Mouse (Mus musculus) CH12.LX (cell line): ENCODE results near the gene Cd200r3. TPM values are rescaled to one million over a fixed set of nuclear protein-coding genes. Genes with fewer than 3 reads are reported as not detected.

ENCODE experiments used
- DNase-seq: peaks from one replicate; pipeline ENCODE4 v3.0.0-alpha.2; 2013; ENCODE audit errors: extremely low read depth
- H3K27ac ChIP-seq: 2 replicates; pipeline ENCODE4 v1.5.1; 2012; ENCODE audit warnings: low read depth, mild to moderate bottlenecking, control low read depth, moderate library complexity; ENCODE audit not compliant: insufficient read depth
- H3K27me3 ChIP-seq: replicated peaks from 2 replicates; pipeline ENCODE3; 2012; ENCODE audit warnings: inconsistent platforms
- H3K36me3 ChIP-seq, 2 experiments: replicated peaks in 1 of 2; 2 replicates each; pipeline versions ENCODE3 to v1.6.1; 2012; ENCODE audit warnings: inconsistent platforms in 1 of 2, low read length in 1 of 2, mild to moderate bottlenecking in 1 of 2, mixed read lengths in 1 of 2, moderate library complexity in 1 of 2; ENCODE audit not compliant: control insufficient read depth in 1 of 2, insufficient read depth in 1 of 2
- H3K4me1 ChIP-seq, 2 experiments: 2 replicates each; pipeline ENCODE4 v1.6.1; 2012; ENCODE audit warnings: inconsistent platforms in 1 of 2, moderate library complexity in 1 of 2; ENCODE audit not compliant: insufficient read depth in 2 of 2, control insufficient read depth in 1 of 2
- H3K4me2 ChIP-seq: 2 replicates; pipeline ENCODE4 v1.6.1; 2012; ENCODE audit warnings: low read depth, mild to moderate bottlenecking, control low read depth; ENCODE audit not compliant: poor library complexity, insufficient read depth, severe bottlenecking
- H3K4me3 ChIP-seq, 3 experiments: fragments of 150-350 bp in 1 of 3; sonication (generic) in 1 of 3; replicated peaks in 1 of 3; 2 replicates each; pipeline versions ENCODE3 to v1.5.1; 2011 to 2012; ENCODE audit warnings: low read depth in 2 of 3, low read length in 2 of 3, mild to moderate bottlenecking in 2 of 3, moderate library complexity in 2 of 3, control low read depth in 1 of 3, improper control_type of control experiment in 1 of 3, inconsistent platforms in 1 of 3, mixed read lengths in 1 of 3; ENCODE audit not compliant: poor library complexity in 1 of 3
- H3K79me2 ChIP-seq: replicated peaks from 2 replicates; pipeline ENCODE4 v1.6.1; 2012; ENCODE audit warnings: mild to moderate bottlenecking, moderate library complexity; ENCODE audit not compliant: control insufficient read depth, poor library complexity, insufficient read depth, severe bottlenecking; ENCODE audit errors: extremely low read depth
- H3K9ac ChIP-seq: 2 replicates; pipeline ENCODE4 v1.6.1; 2012; ENCODE audit warnings: low read depth, mild to moderate bottlenecking, control low read depth, moderate library complexity; ENCODE audit not compliant: insufficient read depth
- H3K9me3 ChIP-seq: replicated peaks from 2 replicates; pipeline ENCODE3; 2012; ENCODE audit warnings: low read length, inconsistent platforms, mixed read lengths
- BHLHE40 ChIP-seq: IDR thresholded peaks from 2 replicates; pipeline ENCODE4 v1.6.1; 2011; ENCODE audit warnings: mild to moderate bottlenecking, low read depth, low read length, improper control_type of control experiment
- CHD2 ChIP-seq: IDR thresholded peaks from 2 replicates; pipeline ENCODE4 v1.6.1; 2011; ENCODE audit warnings: low read length, improper control_type of control experiment
- CTCF ChIP-seq, 2 experiments: IDR thresholded peaks in 1 of 2; conservative IDR thresholded peaks in 1 of 2; 2 replicates each; pipeline ENCODE4 v1.5.1; 2011 to 2012; ENCODE audit warnings: low read depth in 2 of 2, low read length in 2 of 2, improper control_type of control experiment in 1 of 2, inconsistent platforms in 1 of 2, mild to moderate bottlenecking in 1 of 2, moderate library complexity in 1 of 2
- E2F4 ChIP-seq: IDR thresholded peaks from 2 replicates; pipeline ENCODE4 v1.6.1; 2011; ENCODE audit warnings: low read depth, low read length, improper control_type of control experiment; ENCODE audit not compliant: insufficient replicate concordance
- EP300 ChIP-seq: IDR thresholded peaks from 2 replicates; pipeline ENCODE4 v1.6.1; 2011; ENCODE audit warnings: low read length, improper control_type of control experiment
- ETS1 ChIP-seq: conservative IDR thresholded peaks from 2 replicates; pipeline ENCODE4 v1.6.1; 2012; ENCODE audit warnings: low read depth, mild to moderate bottlenecking, inconsistent platforms, low read length, improper control_type of control experiment, moderate library complexity
- GABPA ChIP-seq: IDR thresholded peaks from 2 replicates; pipeline ENCODE4 v1.6.1; 2012; ENCODE audit warnings: low read depth, low read length, improper control_type of control experiment, inconsistent platforms; ENCODE audit not compliant: insufficient replicate concordance
- HCFC1 ChIP-seq: IDR thresholded peaks from 2 replicates; pipeline ENCODE4 v1.6.1; 2012; ENCODE audit warnings: low read depth, mild to moderate bottlenecking, inconsistent platforms, low read length, improper control_type of control experiment
- IRF4 ChIP-seq: IDR thresholded peaks from 2 replicates; pipeline ENCODE4 v1.6.1; 2014; ENCODE audit warnings: low read depth, mild to moderate bottlenecking, inconsistent platforms, low read length, improper control_type of control experiment
- JUN ChIP-seq: IDR thresholded peaks from 2 replicates; pipeline ENCODE4 v1.6.1; 2011; ENCODE audit warnings: low read depth, mild to moderate bottlenecking, low read length, improper control_type of control experiment, moderate library complexity; ENCODE audit not compliant: insufficient read depth
- JUND ChIP-seq: conservative IDR thresholded peaks from 2 replicates; pipeline ENCODE4 v1.6.1; 2011; ENCODE audit warnings: low read depth, low read length, improper control_type of control experiment
- KAT2A ChIP-seq: IDR thresholded peaks from 2 replicates; pipeline ENCODE4 v1.6.1; 2012; ENCODE audit warnings: low read length, improper control_type of control experiment, inconsistent platforms; ENCODE audit not compliant: insufficient replicate concordance
- MAX ChIP-seq: IDR thresholded peaks from 2 replicates; pipeline ENCODE4 v1.6.1; 2011; ENCODE audit warnings: low read length, improper control_type of control experiment
- MAZ ChIP-seq: IDR thresholded peaks from 2 replicates; pipeline ENCODE4 v1.6.1; 2012; ENCODE audit warnings: low read depth, mild to moderate bottlenecking, inconsistent platforms, low read length, improper control_type of control experiment, moderate library complexity
- MXI1 ChIP-seq: IDR thresholded peaks from 2 replicates; pipeline ENCODE4 v1.6.1; 2011; ENCODE audit warnings: mild to moderate bottlenecking, low read depth, low read length, improper control_type of control experiment
- PAX5 ChIP-seq: IDR thresholded peaks from 2 replicates; pipeline ENCODE4 v1.6.1; 2012; ENCODE audit warnings: low read length, inconsistent platforms, mixed read lengths
- POLR2AphosphoS2 ChIP-seq: IDR thresholded peaks from 2 replicates; pipeline ENCODE4 v1.6.1; 2011; ENCODE audit warnings: low read depth, low read length, improper control_type of control experiment
- RCOR1 ChIP-seq: conservative IDR thresholded peaks from 2 replicates; pipeline ENCODE4 v1.6.1; 2012; ENCODE audit warnings: low read depth, mild to moderate bottlenecking, inconsistent platforms, low read length, improper control_type of control experiment
- UBTF ChIP-seq: IDR thresholded peaks from 2 replicates; pipeline ENCODE4 v1.6.1; 2012; ENCODE audit warnings: low read depth, mild to moderate bottlenecking, inconsistent platforms, low read length, improper control_type of control experiment, moderate library complexity
- USF1 ChIP-seq: IDR thresholded peaks from 2 replicates; pipeline ENCODE4 v1.6.1; 2014; ENCODE audit warnings: low read depth, mild to moderate bottlenecking, inconsistent platforms, low read length, improper control_type of control experiment
- ZC3H11A ChIP-seq: IDR thresholded peaks from 2 replicates; pipeline ENCODE4 v1.6.1; 2012; ENCODE audit warnings: low read depth, mild to moderate bottlenecking, inconsistent platforms, low read length, improper control_type of control experiment
- ZMIZ1 ChIP-seq: IDR thresholded peaks from 2 replicates; pipeline ENCODE4 v1.6.1; 2012; ENCODE audit warnings: low read depth, mild to moderate bottlenecking, inconsistent platforms, low read length, improper control_type of control experiment
- dilution Hi-C: fragments of 300-500 bp; cut with MboI; formaldehyde crosslinking; loops from 2 replicates; pipeline ENCODE4 v1.14.3; 2020; ENCODE audit warnings: low sequenced_read_pairs; ENCODE audit not compliant: extremely low pct_unique_long_range_greater_than_20kb, extremely low pct_ligation_motif_present
- in situ Hi-C: fragments of 300-500 bp; cut with MboI; formaldehyde crosslinking; loops from 3 replicates; pipeline ENCODE4 v1.14.3; 2019; ENCODE audit warnings: low sequenced_read_pairs, low pct_ligation_motif_present, low pct_unique_long_range_greater_than_20kb, mixed read lengths
- polyA plus RNA-seq: library from polyadenylated mRNA; unstranded; fragments of >175 nt; gene quantifications from 2 replicates; pipeline ENCODE4 v1.2.1, GENCODE M21; 2012; ENCODE audit warnings: low read depth; ENCODE audit not compliant: insufficient read length
- total RNA-seq, 2 experiments: library from RNA; depleted of rRNA; stranded (reverse); fragments of 300-350 nt in 1 of 2; fragments of >200 nt in 1 of 2; gene quantifications; 2 replicates each; pipeline ENCODE4 v1.2.3; 2012 to 2014

Gene Cd200r3
- total and polyA plus RNA-seq, 3 experiments, result 5.0 to 17.6 (median 6.9) TPM

DNA sequence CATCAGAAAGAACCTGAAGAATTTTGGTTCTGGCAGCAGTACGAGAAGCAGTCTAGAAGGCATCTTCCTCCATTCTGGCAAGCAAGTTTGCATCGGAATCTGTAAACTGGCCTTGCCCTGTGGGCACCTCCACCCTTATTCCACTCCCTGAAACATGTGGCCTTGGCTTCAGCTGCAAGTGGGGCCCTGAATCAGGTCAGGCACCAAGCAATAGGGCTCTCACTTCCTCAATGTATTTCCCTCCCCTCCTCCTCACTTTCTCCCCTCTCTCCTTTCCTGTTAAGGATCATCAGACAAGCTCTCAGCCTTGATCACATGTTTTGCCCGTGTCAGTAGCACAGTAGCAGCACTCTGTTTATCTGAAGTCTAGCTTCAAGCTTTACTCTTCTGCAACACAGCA, 61.8 kb downstream of the Cd200r3 start (continued):
- peak; percentile 16; the same call in 1 of the 2 replicates for TF ChIP-seq USF1
- TF ChIP-seq MAZ, result peak; percentile 31; the same call in 1 of the 2 replicates
- no peak for TF ChIP-seq HCFC1
- peak; percentile 88 for TF ChIP-seq BHLHE40
- TF ChIP-seq POLR2AphosphoS2, result no peak
- TF ChIP-seq JUN, result no peak
- peak; percentile 81 for TF ChIP-seq ETS1
- no peak for TF ChIP-seq ZMIZ1
- TF ChIP-seq IRF4, result peak; percentile 90
- no peak for TF ChIP-seq PAX5
- 0 out of 2 replicates have a peak, but pooled peaks have one; percentile 21 for TF ChIP-seq JUND
- TF ChIP-seq CHD2, result peak; percentile 84
- no peak for TF ChIP-seq E2F4
- TF ChIP-seq KAT2A, result no peak

DNA sequence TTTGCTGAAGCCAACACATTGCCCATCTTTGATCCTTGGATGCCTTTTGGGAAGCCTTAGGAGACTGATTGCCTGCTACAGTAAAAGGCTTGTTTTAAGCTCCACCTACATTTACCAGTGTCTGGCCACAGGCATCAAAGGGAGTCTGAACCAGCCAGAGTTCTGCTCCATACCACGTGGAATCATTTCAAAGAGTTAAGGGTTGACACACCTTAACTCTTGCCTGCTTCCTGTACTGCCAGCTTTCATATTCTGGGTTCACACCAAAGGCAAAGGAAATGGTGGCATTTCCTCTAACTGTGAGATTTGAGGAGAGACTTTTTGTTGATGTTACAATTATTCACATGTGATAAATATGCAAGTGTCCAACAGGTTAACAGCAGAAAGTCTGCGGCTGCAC, 63.5 kb downstream of the Cd200r3 start:
- Histone ChIP-seq H3K4me2 (no peak overlapping the region), H3K9ac (no peak overlapping the region), H3K9me3 (no peaks in the 10 kb centered on the region), H3K36me3 (no peaks in the 10 kb centered on the region), H3K4me3 (no peak overlapping the region), H3K79me2 (no peaks in the 10 kb centered on the region), H3K27ac (no peak overlapping the region), H3K4me1 (peaks cover 9 to 46% of the 10 kb centered on the region in 2 experiments), H3K27me3 (no peaks in the 10 kb centered on the region)
- TF ChIP-seq MXI1 (no peak), HCFC1 (no peak), ZC3H11A (no peak), GABPA (no peak), RCOR1 (no peak), E2F4 (no peak), JUN (no peak), MAZ (no peak), KAT2A (no peak), EP300 (no peak), CTCF (conservative IDR thresholded peaks at IDR 0.05 in 1 of 2, IDR thresholded peaks at IDR 0.05 in 1 of 2; ENCODE audit: low read depth in 2 of 2, low read length in 2 of 2) (no peak), PAX5 (no peak), UBTF (no peak), MAX (no peak), BHLHE40 (no peak)
- DNase-seq, result no peak
- dilution Hi-C loops, result no loop called here
- in situ Hi-C loops, result no loop called here
